Mouse (Mus musculus): ENCODE results near the gene Tgm7.

GRCm38 (mm10) chr2:121153100-121153499 lies 43.5 kb upstream of the Tgm7 start:
- 0 out of 2 replicates have a peak, but pooled peaks have one; percentile 9 for TF ChIP-seq CTCF (IDR thresholded peaks at IDR 0.05; ENCODE audit: control insufficient read depth, insufficient read depth, low read length)
- TF ChIP-seq POLR2A (IDR thresholded peaks at IDR 0.05; ENCODE audit: borderline replicate concordance, control insufficient read depth, low read depth, low read length) = no peak

Data from bone marrow, adult 2 months (tissue).